Mouse (Mus musculus): ENCODE results near the gene Gm20388. TPM values are rescaled to one million over a fixed set of nuclear protein-coding genes. Genes with fewer than 3 reads are reported as not detected.

Gene Gm20388
- total RNA-seq, 2 experiments from 2014 or later: 5.8 TPM; not detected in 1

DNA sequence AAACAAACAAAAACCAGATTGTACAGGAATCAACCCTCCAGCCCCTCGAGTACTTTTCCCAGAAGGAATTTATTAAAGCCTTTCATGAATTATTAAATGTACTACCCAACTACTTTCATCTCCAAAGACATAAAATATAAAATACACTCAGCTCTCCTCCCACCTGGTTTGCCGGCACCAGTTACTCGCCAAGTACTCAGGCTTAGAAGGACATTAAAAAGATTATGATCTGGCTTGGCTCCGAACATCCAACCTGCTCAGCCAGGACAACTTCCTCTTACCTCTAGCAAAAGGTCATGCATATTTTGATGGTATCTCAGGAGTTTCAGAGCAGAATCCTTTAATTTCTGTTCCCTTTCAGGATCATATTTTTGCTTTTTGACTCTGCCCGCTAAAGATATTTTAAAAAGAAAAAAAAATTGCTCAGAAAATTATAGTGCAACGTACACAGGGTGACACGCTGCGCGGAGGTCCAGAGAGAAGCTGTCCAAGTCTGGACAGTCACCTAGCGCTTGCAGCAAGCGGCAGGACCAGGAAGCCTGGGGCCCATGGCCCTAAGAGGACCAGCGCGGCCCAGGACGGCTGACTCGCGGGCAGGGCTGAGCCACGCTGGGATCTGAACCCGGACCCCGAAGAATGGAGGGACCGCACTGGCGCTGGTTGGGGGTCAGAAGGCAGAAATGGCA is 3407.3 kb downstream of the Gm20388 start:
- DNase-seq: no peak

DNA sequence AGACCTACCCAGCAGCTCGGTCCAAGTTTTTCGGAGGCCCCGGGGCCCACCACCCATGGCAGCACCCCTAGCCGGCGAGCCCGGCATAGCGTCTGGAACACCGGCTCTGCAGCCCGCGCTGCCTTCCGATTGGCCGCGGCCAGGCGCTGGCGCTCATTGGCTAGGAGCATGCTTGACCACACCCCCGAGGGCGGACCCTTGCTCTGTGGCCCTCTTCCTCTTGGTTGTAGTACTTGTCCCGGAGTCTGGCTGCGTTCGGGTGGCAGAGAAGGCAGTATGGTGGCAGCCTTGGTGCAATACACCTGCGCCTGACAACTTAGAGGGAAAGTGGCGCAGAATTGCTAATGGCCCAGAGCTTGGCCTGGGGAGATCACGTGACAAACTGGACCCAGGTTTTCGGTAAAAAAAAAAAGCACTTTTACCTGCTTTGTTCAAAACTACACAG is 3407.8 kb downstream of the Gm20388 start, which contains the start of gene Fanca:
TSS of gene Fanca (minus strand) at position 110 of the 445 bp plus-strand sequence.
- peak; percentile 95 for DNase-seq

DNA sequence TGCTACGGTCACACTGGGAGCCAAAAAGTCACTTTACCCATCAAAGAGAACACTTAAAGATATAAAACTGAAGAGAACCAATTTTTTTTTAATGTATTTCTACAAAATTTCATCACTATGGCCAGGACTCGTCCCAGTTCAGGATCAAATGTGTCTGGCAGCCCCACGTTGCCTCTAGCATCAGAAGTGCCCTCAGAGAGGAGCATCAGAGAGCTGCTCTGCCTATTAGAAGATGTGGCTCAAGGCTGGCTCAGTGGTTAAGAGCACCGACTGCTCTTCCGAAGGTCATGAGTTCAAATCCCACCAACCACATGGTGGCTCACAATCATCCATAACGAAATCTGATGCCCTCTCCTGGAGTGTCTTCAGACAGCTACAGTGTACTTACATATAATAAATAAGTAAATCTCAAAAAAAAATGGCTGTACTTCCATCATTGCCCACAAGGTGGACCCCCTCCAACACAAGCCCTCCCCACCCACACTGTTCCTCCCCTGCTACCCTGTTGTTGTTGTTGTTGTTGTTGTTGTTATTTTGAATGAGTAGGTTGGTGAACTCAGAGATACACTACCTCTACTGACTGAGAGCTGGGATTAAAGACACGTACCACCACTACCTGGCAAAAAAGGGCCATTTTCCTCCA is 3409.0 kb downstream of the Gm20388 start:
- DNase-seq: peak; percentile 52

DNA sequence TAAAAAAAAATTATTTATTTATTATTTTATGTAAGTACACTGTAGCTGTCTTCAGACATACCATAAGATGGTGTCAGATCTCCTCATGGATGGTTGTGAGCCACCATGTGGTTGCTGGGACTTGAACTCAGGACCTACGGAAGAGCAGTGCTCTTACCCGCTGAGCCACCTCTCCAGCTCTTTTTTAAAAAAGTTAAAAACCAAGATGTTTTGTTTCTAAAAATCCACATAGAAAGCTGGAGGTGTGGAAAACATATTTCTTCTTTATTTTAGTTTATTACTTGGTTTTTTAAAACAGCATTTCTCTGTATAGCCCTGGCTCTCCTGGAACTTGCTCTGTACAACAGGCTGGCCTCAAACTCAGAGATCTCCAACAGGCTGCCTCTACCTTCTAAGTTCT is 3417.9 kb downstream of the Gm20388 start:
- no peak for DNase-seq

DNA sequence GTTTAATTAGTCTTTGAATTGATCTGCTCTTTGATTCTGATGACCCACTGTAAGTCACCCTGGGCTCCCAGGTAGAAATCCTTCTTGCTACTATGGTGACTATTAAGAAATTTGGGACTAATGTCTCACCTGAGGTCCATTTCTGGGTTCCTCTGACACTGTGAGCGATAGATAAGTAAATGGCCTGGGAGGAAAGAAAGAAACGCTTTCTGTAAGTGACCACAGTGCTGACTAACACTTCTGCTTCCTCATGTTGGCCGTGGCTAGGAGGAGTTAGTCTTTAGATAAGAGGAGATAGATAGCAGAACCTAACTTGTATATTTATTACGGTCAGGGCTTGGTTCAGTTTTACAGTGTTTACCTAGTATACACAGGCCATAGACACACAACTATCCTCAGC is 3418.7 kb downstream of the Gm20388 start:
- no peak for DNase-seq

DNA sequence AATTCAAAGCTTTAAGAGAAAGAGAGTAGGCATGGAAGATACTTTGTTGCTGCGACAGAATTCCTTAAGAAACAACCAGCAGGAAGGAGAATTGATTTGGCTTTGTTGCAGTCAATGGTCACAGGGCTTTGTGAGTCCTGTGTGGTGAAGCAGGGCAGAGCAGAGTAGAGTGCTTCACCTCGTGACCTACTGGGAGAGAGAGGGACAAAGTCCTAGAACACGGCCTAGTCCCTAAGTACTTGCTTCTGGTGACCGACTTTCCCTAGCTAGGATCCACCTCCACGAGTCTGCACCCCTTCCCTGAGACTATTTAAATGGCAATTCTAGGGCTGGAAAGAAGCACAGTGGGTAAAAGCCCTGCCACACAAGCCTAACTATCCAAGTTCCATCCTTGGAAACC is 3419.3 kb downstream of the Gm20388 start:
- DNase-seq: no peak

DNA sequence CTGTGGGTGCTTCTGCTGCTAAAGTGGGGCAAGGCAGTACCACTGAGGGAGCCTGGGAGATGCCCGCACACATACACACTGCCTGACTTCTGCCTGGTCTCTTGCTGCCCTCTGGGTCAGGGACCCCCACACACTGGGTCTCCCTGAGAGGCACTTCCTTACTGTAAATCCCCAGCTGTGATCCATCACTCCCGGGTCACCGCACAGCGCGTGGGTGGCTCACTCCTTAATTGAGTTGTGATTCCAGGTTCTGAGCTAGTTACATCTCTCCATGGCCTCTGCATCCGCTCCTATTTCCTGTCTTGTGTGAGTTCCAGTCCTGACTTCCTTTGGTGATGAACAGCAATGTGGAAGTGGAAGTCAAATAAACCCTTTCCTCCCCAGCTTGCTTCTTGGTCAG is 3420.1 kb downstream of the Gm20388 start:
- no peak for DNase-seq

DNA sequence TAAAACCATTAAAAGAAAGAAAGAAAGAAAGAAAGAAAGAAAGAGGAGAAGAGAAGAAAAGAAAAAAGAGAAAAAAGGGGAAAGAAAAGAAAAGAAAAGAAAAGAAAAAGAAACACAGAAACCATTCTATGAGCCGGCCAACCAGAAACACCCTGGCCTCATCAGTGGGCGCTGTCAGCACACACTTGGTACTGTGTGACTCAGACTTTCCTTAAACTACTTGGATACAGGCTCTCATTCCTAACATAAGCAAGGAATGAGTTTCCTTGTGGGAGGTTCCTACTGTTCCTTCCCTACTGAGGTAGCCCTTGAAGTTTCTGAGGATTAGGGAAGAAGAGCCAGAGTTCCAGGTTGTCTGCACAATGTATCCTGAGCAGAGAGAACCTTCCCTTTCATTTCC is 3420.7 kb downstream of the Gm20388 start:
- DNase-seq: no peak

DNA sequence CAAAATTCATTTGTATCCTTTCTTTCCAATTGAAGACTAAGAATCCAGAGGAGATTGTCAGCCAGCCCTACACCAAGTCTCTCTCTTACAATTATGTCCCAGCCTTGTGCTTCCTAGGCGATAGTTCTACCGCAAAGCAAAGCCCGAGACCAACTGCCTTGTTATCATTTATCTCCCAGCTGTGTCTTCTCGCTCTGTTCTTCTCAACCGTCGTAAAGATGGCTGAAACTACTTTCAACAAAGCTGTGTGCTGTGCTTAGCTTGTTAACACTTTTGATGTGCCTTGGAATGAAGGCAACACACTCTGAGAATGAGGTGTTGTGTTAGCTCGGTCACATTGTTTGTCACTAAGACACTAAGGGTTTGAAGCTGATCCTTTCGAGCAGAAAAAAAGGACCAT is 3421.2 kb downstream of the Gm20388 start:
- DNase-seq: no peak

DNA sequence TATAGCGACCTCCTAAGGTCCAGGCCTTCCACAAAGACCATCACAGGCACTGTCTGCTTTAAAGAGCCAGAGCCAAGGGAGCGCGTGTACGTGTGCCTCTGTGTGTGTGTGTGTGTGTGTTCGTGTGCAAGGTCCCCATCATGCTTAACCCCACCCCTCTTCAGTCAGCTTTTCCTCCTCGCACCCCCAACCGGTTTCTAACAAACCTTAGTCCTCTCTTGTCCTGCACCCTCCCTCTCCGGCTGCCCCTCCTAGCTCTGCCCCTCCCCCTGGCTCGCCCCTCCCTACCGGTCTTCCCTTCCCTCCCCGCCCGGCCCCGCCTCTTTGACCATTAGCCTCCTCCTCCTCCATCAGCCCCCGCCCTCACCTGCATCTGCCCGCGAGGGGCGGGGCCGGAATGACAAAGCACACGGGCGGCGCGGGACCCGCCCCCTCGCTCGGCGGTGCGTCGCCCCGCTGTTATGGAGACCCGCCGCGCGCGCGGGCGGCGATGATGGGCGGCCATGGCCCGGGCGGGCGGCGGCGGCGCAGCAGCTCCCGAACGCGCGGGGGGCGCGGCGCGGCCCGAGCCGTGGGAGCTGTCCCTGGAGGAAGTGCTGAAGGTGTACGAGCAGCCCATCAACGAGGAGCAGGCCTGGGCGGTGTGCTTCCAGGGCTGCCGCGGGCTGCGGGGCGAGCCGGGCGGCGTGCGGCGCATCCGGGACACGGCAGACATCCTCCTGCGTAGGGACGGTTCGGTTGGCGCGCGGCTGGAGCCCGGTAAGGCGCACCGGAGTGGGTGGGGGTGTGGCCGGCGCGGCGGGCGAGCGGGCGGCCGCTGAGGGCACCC is 3421.8 kb downstream of the Gm20388 start, which contains the start of gene Spire2:
TSS of gene Spire2 (plus strand) at position 452 of the 829 bp plus-strand sequence.
- DNase-seq: peak; percentile 88

DNA sequence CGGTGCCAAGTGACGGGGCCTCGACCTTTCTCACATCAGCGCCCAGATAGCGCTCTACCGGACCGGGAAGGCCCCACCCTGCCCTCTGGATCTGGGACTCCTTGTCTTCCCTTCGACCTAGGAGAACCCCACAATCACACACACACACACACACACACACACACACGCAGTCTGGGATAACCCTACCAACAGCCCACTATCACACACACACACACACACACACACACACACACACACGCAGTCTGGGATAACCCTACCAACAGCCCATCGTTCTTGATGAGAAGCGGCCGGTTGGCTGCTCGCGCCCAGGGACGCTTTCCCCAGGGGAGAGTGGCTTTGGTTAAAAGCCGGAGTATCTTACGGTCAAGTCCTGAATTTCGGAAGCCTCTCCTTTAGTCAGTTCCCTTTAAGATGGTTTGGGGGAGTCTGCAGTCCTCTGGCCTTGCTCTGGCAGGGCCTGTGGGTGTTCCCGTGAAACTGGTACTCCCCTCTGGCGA is 3422.5 kb downstream of the Gm20388 start:
- no peak for DNase-seq

DNA sequence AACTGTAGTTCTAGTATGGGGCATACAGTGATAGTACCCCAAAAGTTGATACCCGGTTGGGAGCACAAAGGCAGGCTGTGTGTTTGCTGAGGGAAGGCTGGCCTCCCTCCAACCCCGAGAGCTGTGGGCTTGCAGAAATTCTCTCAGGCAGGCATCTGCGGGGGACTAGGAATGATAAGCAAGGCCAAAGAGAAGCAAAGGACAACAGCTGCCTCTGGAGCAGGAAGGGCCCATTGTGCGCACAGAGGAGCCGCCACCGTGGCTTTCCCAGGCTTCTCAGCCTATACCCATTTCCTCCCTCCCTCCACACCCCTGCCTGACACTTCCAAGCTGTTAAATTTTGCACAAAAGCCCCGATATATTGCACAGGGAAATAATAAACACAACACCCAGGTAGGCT is 3423.2 kb downstream of the Gm20388 start:
- DNase-seq: no peak

DNA sequence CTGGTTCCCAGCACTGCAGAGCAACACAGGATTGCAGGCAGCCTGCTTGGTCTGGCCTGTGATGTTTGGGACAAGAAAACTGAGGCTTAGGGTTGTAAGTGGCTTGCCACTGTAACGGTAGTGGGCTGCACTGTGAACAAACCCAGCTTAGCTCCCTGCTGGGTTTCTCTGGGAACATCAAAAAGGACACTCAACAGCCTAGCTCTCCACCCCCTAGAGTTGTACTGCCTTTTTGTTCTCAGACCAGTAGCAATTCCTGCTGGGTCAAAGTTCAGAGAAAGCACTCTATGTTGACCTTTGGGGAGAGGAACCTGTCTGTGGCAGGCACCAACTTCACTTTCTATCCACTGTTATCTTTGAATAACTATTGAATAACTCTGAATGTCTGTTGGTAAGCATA is 3423.8 kb downstream of the Gm20388 start:
- DNase-seq: no peak

DNA sequence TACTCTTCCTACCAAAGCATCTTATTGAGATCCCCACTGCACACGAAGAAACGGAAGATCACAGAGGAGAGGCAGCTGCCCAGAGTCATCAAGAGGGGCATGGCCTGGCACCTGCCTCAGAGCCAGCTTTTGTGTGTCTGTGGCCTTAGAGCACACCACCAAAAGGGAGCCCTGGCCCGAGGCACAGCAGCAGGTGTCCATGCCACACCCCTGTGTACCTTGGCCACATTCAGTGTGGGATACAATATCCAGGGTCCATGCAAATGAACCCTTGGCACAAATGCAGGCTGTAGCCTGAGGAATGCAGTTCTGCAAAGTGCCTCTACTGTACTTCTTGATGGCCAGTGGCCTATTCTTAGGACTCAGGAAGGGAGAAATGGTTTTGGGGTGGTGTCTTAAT is 3426.8 kb downstream of the Gm20388 start:
- DNase-seq: no peak

DNA sequence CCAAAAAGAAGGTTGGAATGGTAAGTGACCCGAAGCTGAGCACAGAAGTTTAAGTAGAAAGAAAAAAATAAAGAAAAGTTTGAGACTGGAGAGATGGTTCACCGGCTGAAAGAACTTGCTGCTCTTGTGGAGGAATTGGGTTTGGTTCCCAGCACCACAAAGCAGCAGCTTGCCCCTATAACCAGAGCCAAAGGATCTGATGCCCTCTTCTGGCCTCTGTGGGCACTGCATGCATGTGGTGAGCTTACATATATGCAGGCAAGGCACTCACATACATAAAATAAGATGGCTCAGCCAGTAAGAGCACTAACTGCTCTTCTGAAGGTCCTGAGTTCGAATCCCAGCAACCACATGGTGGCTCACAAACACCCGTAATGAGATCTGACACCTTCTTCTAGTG is 3429.4 kb downstream of the Gm20388 start:
- no peak for DNase-seq

DNA sequence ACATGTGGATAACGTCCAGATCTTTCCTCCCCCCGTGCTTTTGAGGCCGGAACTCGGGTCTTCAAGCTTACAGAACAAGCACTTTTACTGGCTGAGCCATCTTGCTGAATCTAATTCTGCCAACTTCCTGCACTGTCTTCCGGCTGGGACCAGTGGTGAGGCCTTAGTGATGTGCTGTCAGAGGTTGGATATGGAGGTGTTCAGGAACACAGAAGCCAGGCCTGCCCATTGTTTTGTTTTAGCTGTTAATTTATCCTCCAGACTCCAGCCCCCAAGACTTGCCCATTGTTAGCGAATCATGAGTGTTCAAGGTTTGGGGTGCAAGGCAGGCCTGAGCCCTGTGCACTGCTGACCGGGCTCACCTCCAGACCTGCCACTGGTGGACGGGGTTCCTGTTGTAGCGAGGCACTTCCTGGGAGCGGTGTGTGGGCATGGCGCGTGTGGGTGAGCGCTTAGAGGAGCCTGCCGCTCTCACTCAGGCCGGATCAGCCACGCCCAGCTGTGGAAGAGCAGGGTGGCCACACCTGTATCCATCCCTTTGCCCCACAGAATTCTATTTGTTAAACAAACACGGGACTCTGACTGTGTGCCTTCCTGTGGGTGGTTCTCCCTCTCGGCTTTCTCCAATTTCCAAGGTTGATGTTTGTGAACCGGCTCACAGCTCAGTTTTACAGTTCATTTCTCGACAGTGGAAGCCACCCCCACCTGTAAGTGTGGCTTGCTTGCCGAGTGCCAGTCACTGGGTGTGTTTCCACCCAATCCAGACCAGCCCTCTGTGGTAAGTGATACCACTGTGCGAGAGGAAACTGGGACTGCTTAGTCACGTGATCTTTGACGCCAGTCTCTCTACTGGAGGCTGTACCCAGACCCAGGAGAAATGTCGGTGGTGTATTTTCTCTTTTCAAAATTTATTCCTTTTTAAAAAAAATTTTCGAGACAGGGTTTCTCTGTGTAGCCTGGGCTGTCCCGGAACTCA is 3430.7 kb downstream of the Gm20388 start:
- no peak for DNase-seq

DNA sequence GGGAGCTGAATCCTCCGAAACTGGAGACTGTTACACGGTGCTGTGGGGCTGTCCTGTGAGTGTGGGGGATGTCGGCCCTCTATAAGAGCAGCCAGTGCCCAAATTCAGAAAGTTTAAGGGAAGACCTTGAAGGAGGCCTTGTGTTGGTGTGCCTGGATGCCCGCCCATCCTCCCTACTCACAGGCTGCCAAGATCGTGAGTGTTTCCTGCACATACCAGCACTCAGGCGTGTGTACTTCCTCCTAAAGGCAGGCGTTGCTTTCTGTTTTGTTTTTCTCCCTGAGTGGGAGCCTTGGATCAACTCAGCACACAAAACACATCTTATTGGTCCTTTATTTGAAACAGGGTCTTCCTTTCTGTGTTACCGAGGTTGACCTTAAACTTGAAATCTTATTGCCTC is 3431.6 kb downstream of the Gm20388 start:
- DNase-seq: no peak

DNA sequence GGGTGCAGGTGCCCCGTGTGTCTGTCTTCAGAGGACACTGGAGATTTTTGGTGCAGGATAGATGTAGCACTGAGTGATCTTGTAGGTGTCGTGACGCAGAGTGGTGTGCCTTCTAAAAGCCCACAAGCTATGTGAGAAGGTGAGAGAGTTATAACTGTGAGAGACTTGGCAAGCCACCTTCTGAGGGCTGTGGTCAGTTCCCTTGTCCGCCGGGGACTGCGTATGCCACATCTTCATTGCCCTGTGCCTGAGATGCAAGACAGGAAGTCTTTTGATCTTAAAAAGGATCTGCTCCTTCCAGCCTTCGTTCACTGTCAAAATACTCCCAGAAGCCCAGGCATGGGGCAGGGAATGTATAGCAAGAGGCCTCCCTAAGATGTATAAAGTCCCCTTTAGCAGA is 3432.3 kb downstream of the Gm20388 start:
- DNase-seq: no peak

DNA sequence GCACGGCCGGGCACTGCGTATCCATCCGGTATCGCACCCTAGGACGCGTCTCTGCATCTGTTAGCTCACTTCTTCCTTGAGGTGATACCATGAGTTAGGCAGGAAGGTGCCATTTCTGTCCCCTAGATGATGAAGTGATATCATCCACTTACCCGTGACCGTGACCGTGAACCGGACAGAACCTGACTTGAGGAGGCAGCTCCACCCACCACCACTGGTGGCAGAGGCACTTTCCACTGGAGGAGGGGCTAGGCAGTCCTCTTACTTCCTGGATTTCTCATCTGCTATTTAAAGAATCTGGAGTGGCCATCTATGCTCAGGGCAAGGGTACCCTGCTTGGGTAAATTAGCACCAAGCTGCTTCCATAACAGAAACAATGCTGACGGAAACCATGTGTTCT is 3432.8 kb downstream of the Gm20388 start:
- no peak for DNase-seq

DNA sequence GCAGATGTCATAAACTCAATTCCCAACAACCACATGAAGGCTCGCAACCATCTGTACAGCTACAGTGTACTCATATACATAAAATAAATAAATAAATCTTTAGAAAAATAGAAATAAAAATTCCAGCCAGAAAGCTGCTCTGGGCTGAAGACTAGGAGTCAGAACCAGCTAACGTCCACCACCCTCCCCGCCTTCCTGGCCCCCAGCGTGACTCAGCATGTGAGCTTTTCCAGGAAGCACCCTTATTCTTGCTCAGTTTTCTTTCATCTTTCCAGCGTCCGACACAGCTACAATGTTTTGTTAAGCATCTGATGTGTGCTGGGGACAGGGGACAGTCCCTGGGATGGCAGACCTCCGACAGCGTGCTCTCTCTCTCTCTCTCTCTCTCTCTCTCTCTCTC is 3434.5 kb downstream of the Gm20388 start:
- no peak for DNase-seq

DNA sequence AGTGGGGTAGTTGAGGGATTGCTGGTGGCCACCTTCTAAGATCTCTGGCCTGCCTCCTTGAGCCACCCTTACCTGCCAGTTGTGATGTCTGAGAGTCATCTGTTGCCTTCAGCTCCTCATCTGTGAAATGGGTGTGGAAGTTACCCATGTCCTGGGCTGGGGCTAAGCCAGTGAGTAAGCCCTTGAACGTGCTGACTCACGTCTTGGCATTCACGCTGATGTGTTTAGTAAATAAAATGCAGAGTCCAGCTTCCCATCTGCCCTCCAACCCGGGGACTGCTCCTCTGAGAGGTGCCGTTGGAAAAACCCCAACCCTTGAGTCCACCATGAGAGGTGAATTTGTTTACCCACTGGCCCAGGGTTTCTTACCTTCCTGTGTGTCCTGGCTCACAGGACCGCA is 3435.2 kb downstream of the Gm20388 start:
- no peak for DNase-seq

DNA sequence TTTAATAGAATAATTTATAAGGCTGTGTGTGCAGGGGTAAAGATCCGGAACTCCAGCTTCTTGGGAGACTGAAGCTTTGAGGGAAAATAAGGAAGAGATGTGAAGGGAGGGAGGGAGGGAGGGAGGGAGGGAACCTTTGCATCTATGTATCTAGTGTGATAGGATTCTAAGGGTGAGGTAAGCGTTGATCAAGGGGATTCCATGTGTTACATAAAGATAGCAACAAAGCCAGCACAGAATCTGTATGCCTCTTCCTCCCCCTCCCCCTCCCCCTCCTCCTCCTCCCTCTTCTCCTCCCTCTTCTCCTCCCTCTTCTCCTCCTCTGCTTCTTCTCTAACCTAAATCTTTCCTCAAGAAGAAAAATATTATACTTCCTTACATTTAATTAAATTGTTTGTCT is 3436.7 kb downstream of the Gm20388 start:
- DNase-seq: no peak

All from heart, postnatal 4 days (tissue).